Mouse (Mus musculus) layer of hippocampus, adult 8-10 months (tissue): ENCODE measurements around the gene Ttll5. TPM values are rescaled to one million over a fixed set of nuclear protein-coding genes. Genes with fewer than 3 reads are reported as not detected.

ENCODE experiments used
- DNase-seq, 2 experiments: peaks; one replicate each; pipeline ENCODE4 v3.0.0; 2022; ENCODE audit warnings: low spot score in 2 of 2
- total RNA-seq, 4 experiments: library from RNA; stranded (reverse); gene quantifications; 2 replicates each; pipeline ENCODE4 v1.2.4; 2022

Ttll5 gene
- total RNA-seq, 4 experiments from 2014 or later = 43.8 to 55.8 (median 51.1) TPM

DNA sequence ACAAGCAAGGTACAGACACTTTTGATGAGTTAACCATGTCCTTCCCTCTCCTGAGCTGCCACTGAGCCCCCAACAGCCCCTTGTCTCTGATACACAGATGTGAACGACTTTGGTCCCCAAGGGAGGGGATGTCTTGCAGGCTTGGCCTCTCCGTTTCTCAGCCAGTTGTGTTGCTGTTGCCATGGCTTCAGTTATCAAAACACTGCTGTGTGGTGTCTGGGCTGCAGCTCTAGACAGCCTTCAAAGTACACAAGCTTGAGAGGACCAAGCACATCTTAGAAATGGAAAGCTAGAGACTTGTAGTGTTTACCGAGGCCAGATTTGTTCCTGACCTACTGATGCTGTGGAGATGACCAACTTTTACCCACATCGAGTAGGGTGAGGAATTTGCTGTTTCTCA, 102.4 kb downstream of the Ttll5 start:
- DNase-seq = no peak

DNA sequence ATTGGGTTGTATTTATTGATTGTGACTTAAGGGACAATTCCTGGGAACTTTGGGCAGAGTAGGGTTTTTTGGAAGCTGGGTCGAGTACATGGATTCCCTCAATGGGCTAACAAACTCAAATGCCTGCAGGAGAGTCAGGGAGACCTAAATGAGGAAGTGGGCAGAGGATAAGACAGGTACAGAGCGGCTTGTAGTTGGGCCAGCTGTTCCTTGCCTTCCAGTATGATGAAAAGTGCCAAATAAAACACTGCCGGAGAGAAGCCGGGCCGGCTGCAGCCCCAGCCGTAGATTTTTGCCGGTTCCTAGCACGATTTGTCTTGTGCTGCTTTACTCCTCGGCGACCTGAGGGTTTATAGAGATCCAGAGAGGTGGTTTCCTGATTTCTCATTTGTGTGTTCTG, 104.1 kb downstream of the Ttll5 start:
- DNase-seq = no peak

DNA sequence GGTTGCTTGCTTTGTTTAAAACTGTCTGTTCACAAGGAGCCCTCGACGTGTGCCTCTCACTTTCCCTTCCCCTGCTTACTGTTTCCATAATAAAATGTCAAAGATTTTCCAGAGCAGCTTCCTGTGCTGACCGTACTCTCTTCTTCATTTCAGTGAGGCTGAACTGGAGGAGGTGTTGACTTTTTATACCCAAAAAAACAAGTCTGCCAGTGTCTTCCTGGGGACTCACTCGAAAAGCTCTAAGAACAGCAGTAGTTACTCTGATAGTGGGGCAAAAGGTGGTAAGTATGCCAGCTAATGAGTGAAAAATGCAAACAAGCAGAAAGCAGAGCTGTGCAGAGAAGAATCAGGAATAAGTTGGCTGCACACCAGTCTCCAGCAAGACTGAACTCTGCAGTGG, 105.3 kb downstream of the Ttll5 start:
- no peak for DNase-seq

DNA sequence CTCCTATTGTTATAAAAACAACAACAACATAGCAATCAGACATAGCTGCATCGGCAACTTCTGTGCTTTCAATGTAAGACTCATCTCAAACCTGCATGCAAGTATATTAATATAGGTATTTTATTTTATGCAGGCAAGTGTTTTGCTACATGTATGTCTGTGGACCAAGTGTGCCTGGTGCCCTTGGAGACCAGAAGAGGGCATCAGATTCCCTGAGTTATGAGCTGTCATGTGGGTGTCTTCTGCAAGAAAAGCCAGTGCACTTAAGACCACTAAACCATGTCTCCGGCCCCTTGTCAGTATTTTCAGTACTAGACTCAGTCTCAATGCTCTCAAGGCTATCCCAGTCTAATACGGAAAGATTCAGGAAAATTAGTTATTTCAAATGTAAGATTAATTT, 106.3 kb downstream of the Ttll5 start:
- no peak for DNase-seq

DNA sequence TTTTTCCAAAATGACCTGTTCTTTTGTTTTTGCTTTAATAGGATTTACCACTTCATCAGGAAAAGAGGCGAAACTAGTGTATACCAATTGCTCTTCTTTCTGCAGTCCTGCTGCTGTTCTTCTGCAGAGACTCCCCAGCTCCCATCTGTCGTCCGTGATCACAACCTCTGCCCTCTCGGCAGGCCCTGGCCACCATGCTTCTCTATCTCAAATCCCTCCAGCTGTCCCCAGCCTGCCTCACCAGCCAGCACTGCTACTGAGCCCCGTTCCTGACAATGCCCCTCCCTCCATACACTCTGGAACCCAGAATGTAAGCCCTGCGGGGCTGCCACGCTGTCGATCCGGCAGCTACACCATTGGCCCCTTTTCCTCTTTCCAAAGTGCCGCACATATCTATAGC, 108.8 kb downstream of the Ttll5 start:
- DNase-seq = no peak

DNA sequence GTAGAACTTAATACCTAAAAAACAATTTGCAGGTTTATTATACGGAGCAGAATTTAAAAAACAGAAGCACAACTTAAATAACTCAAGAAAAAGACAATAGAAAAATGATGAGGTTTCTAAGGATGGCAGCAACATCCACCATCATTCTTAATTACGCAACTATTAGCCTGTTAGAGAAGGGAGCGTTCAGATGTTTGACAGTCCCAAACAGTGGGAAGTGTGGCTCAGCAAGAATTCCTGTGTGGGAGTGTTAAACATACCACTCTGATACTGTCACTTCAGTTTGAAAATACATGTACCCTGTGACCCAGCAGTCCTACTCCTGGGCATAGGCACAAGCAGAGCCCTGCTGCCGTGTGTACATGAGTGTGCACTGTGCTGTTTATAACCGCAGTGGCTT, 112.9 kb downstream of the Ttll5 start:
- no peak for DNase-seq

DNA sequence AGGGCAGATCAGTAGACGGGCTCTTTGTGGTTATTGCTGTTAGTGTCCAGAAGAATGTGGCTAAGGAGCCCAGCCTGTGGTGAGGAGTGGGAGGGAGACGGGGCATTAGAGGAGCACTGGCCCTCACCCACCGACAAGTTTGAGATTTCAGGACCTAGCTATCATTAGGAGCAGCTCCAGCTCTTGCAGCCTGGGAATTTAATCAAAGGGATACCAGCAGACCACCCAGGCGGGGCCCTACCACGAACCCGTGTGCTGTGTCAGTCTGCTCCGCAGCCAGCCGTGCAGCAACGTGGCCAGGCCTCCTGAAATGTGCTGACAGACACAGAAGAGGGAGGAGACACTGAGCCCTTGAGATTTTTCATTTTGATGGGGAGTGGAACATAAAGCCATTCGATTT, 119.0 kb downstream of the Ttll5 start:
- DNase-seq = no peak

DNA sequence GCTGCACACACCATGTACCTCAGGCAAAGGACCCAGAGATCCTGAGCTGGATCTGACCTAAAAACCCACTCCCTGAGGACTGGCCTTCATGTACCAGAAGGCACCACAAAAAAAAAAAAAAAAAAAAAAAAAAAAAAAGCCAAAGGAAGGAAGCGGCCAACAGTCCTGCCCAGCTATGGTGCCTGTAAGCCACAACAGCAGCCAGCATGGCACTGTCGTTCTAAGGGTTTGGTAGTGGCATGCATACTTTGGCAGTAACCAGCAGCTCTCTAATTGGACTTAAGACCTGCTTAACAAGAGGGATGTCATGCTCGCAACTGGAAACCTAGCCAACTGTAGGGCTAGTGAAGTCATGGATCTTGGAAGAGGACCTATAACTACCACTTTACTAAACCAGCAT, 120.0 kb downstream of the Ttll5 start:
- no peak for DNase-seq

DNA sequence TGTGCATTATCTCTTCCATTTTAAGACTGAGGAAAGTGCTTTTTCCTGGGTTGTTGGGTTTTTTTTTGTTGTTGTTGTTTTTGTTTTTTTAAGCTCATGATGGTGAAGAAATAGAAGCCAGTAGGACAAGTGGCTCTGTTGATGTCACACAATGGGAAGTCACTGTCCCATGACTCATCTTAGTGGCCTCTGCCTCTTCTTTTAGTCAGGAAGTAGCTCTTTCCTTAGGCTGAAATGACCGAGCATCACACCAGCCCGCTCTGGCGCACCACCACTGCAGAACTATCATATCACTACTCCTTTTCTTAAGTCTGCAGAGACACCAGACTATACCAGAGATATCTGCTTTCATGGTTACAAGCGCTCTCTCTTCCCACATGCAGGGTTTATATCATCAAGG, 122.7 kb downstream of the Ttll5 start:
- no peak for DNase-seq

DNA sequence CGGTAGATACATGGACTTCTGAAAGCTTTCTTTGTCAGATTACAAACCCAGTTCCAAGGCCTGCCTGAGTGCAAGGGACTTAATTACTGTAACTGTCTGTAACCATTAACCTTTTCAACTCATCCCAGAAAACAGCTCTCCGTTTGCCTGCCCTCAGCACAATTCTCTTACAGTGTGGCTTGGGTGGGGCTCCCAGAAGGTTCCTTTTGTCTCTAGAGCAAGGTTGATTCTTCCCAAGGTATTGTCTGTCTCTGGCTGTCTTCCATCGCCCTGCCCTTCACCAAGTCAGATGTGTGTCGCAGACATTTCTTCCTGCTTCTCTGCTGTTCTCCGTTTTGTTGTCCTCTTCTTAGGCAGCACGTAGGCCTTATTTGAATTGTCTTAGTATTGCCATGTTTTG, 125.2 kb downstream of the Ttll5 start:
- DNase-seq = no peak

DNA sequence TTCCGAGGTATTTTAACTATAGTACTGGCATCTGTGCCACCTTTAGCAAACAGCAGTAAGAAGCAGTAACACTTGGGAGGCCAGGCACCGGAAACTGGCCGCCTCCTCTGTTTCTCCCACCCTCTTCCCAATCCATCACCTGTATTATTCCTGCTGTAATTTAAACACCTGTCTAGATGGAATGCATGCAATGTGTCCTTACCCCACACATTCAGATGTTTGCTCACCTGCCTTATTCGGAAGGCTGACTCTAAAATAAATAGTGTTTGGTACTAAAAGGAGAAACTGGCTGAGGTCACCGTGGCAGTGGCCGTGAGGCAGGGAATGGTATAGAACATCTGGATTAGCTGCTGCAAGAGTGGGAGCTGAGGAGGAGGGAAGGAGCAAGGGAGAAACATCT, 125.9 kb downstream of the Ttll5 start:
- DNase-seq = no peak

DNA sequence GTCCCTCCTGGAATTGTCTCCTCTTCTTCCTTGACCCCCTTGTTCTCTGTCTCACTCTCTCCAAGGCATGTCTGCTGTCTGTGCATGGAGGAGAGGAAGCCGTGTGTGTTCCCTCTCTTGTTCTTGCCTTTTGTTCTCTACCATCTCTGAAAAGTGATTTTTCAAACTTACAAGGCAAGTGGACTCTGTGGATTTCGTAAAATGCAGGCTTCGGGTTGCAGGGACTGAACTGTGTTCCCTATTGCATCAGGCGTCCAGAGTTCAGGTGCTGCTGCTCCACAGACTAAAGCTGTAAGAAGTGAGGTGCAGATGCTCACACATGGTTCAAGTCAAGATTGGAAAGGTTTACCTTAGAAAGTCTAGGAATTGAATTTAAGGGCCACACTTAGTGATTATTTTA, 126.6 kb downstream of the Ttll5 start:
- no peak for DNase-seq

DNA sequence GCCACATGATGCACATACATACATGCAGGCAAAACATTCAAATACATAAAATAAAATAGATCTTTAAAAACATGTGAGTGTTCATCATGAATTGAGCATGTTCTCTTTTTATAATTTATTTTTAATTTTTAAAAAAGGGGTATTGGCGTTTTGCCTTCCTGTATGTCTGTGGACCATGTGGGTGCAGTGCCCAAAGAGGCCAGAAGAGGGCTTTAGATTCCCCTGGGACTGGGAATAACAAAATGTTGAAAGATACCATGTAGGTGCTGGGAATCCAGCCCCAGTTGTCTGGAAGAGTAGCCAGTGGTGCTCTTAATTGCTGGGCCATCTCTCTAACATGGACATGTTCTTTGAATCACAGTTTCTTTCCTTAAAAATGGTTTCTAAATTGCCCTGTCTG, 127.4 kb downstream of the Ttll5 start:
- DNase-seq = no peak

DNA sequence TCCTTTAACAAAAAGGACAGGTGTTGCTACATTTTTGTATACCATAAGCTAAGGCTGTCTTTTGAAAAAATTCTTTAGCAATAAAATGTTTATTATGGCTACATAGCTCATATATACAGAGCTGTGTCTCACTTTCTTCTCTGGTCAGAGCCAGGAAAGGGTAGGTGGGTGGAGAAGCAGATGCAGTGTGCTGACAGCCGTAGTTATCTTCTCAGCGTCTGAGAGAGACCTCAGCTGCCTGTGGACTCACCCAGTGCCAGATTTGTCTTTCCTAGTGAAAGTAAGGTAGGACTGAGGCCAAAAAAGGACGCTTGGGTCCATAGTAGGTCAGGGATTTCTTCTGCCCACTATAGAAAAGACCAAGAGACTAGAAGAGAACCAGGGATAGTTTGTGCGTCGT, 127.9 kb downstream of the Ttll5 start:
- no peak for DNase-seq

DNA sequence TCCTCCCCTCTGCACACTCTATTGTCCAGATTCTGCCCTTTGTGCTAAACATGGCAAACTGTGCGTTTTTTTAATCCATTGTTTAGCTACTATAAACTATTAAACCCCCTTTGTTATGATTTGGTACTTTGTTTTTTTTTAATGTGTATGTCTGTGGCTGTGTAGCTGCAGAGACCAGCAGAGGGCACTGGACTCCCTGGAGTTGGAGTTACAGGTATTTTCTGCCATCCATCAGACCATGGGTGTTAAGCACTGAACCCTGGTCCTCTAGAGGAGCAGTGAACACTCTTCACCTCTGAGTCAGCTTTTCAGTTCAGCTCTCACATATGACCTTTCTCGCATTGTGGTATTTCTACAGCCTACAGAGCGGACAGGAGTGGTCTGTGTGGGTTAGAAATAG, 129.7 kb downstream of the Ttll5 start:
- no peak for DNase-seq

DNA sequence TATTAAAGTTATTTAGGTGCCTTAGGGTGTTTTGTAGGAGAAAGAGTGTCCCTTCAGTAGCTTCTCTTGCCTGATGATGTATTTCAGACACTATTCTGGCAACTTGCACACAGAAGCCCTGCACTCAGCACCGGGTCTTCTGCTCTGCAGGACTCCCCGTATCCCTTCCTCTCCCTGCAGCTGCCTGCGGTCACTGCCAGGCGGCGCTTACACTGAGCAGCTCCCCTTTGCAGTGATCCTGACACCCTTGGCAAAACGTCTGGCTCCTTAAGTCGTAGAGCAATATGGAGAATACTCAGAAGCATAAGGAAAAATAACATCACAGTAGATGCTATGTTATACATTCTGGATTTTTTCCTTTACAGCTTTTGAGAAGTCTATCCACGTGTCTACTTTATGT, 130.6 kb downstream of the Ttll5 start:
- DNase-seq = no peak

DNA sequence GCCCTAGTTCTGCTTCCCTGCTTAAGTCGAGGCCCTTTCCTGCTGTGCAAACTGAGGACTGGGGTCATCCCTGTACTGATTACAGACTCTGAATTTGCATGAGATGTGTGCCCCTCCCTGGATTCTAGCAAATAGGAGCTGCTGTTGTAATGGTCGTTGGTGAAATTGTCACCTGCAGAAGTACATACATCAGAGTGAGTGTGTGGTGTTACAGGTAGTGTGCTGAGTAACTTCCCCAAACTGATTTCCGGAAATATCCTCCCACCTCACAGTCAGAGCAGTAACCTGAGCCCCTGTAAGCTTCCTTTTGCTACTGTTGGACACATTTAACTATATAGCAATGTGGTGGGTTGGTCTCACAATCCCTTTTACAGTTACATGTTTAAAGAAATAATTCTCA, 131.2 kb downstream of the Ttll5 start:
- no peak for DNase-seq

DNA sequence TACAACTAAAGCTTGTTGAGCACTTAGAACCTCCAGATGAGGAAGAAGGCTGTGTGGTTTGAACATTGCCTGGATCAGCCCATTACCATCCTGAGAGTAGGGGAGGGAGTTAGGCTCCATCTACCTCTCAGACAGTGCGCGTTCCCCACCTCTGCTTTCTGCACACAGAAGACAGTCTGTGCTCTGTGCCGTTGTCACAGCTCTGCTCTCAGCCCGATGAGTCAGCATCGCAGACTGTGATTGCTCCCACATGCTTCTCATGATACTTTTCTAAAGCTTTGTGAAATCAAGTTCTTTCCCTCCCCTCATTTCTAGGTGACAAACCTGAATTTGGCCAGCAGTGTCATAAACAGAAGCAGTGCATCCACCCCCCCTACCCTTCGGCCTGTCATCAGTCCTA, 131.8 kb downstream of the Ttll5 start:
- DNase-seq = peak; percentile 74 to 76

DNA sequence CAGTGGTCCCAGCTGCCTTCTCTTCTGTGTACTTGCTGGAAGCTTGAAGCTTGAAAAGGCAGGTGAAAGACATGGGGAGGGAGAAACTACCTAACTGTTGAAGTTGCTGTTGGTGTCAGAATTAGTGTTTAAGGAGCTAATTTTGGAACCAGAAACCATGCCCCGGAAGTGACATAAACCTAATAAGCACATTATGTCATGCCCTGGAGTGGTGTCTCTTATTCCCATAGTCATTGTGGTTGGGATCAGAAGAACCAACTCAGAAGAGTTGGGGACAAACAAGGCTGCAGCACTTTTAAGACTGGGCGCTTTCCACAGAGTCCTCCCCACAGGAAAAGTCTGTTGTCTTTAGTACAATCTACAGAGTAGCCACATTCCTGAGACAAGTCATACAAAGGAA, 134.0 kb downstream of the Ttll5 start:
- DNase-seq = no peak

DNA sequence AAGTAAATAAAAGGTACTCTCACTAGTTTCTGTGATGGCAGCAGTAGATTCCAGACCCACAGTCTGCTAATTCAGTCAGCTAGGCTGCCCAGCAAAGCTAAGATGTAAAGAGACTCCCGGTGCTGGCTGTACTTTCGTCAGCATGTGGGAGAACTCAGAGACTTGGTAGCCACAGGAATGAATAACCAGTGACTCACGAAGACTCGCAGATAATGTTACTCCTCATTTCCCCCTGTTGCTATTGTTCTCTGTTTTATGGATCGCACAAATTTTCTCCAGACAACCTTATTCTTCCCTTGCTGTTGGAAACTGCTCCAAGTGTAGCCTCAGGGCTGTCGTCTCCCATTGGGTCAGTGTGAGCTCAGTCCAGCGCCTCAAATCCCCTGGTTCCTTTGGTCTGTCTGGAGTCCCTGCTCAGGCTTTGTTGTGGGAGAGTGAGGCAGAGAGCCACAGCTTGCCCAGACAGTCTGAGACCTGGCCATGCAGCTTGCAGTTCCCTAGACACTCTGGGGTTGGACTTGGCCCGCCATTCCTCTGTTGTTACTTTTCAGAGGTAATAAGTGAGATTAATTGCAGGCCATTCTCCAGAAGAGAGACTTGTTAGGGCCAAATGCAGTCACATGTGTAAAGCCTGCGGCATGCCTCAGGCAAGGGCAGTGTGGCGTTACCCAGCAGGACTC, 135.5 kb downstream of the Ttll5 start:
- DNase-seq = no peak

DNA sequence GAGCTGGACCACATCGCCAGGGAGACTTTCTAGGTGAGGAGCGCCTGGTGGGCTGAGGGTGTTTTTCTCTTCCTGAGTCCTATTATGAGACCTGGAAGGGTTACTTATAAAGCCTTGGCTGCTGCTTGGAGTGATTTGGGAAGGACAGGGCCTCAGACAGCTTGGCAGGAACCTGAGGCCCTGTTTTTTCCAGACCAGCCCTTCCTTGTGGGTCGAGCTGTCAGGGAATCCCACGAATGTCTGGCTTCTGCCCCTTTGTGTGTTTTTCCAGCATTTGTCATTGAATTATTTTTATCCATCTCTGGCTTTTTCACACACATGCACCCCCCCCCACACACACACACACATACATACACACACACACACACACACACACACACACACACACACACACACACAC, 136.2 kb downstream of the Ttll5 start:
- DNase-seq = no peak

DNA sequence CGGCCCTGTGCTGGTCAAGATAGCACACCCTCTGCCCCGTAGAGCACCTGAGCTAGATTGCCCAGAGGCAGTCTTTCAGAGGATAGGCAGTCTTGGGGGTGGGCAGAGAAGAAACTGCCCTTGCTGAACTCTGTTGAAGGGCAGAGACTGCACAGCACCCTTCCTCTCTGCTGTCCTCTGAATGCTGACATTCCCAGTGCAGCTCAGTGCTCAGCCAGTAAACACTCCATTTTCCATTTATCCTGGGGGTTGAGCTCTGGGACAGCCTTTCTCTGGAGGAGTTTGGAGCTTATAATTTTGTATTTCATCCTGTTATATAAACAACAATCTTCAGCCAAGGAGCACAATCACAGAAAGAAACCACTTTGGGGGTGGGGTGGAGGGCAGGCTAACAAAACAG, 138.7 kb downstream of the Ttll5 start:
- DNase-seq = no peak

DNA sequence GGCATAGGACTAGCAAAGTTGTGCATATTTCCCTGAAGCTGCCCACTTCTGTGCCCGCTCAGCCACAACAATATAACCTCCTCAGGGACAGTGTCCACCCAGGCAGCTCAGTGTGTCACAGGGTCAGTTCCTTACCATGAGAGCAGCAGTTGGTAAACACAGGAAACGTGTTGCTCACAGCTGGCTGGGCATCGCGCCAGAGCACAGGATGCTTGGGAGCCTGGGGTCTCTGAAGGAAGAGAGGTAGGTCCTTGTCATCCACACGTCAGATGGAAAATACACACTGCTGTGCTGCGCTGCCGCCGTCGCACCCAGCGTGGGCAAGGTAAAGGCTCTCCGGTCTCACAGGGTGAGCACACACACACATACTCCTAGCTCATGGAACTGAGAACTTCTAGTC, 139.2 kb downstream of the Ttll5 start:
- no peak for DNase-seq

DNA sequence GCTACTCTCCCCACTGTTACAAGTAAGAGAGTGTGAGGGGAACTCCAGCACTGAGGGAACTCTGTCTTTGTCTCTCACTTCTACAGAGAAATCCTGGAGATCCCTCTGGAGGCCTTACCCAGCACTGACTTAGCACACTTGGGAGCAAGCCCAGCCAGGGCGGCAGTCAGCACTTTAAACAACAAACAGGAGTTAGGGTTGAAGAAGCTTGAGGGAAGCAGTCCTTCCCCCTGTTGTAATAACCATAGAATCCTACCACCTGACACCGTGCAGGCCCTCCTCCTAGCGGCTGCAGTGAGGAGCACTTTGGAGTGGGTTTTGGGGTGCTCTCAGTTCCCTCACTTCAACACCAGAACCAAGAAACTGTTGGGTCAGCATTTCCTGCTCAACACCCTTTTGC, 140.0 kb downstream of the Ttll5 start:
- DNase-seq = no peak
